Mouse (Mus musculus): ENCODE results near the gene Trim63. TPM values are rescaled to one million over a fixed set of nuclear protein-coding genes. Genes with fewer than 3 reads are reported as not detected.
"Not testable (repeated sequence)": the region's sequence is repeated elsewhere in the genome, so short reads cannot be mapped to it uniquely, and the experiment has no call there.

Trim63 gene
- polyA plus RNA-seq (2015; fragmentation: Nextera tagmentation; extraction: Ambion mirVana) = 0.68 and 1.0 TPM in 2 replicates

- ATAC-seq = no peak
- Histone ChIP-seq H3K27me3 (replicated peaks) (no peaks in the 10 kb centered on the region), H3K9me3 (no peaks in the 10 kb centered on the region), H3K4me2 (replicated peaks) (no peak within 1 kb of the TSS), H3K9ac (no peak within 1 kb of the TSS), H3K27ac (no peak within 1 kb of the TSS), H3K4me1 (replicated peaks) (no peaks in the 10 kb centered on the region), H3K4me3 (replicated peaks) (no peak within 1 kb of the TSS), H3K36me3 (no peaks in the 10 kb centered on the region)
- WGBS = 30% methylated on average over 11 of the region's 11 CpGs
Measured at GRCm38 (mm10) chr4:134314876-134315275, at the start of gene Trim63. TSS of gene Trim63 (plus strand) at chr4:134315120.

- no peaks in the 10 kb centered on the region for H3K4me1 ChIP-seq (replicated peaks)
- no peak overlapping the region for H3K27ac ChIP-seq
- H3K4me3 ChIP-seq (replicated peaks) = no peak overlapping the region
- no peaks in the 10 kb centered on the region for H3K9me3 ChIP-seq
- H3K27me3 ChIP-seq (replicated peaks) = no peaks in the 10 kb centered on the region
- no peaks in the 10 kb centered on the region for H3K36me3 ChIP-seq
- no peak for ATAC-seq
- WGBS = 58% methylated on average over 9 of the region's 9 CpGs
- no peak overlapping the region for H3K9ac ChIP-seq
- no peak overlapping the region for H3K4me2 ChIP-seq (replicated peaks)
Measured at GRCm38 (mm10) chr4:134265860-134266585, 48.9 kb upstream of the Trim63 start.

- Histone ChIP-seq H3K4me2 (replicated peaks) (no peak overlapping the region), H3K36me3 (no peaks in the 10 kb centered on the region), H3K9me3 (no peaks in the 10 kb centered on the region), H3K9ac (no peak overlapping the region), H3K4me3 (replicated peaks) (no peak overlapping the region), H3K4me1 (replicated peaks) (0 out of 2 replicates have a peak, but pooled peaks cover 2% of the 10 kb centered on the region), H3K27ac (no peak overlapping the region), H3K27me3 (replicated peaks) (no peaks in the 10 kb centered on the region)
- WGBS = 77% methylated on average over 19 of the region's 19 CpGs
- ATAC-seq = no peak
Measured at GRCm38 (mm10) chr4:134268102-134268655, 46.7 kb upstream of the Trim63 start.

- H3K9me3 ChIP-seq; H3K4me2 ChIP-seq (replicated peaks); ATAC-seq; H3K27me3 ChIP-seq (replicated peaks); H3K9ac ChIP-seq; H3K36me3 ChIP-seq; H3K4me1 ChIP-seq (replicated peaks); H3K4me3 ChIP-seq (replicated peaks); H3K27ac ChIP-seq: not testable (repeated sequence)
Measured at GRCm38 (mm10) chr4:134269622-134270021, 45.3 kb upstream of the Trim63 start.

- Histone ChIP-seq H3K4me1 (replicated peaks) (0 out of 2 replicates have a peak, but pooled peaks cover 2% of the 10 kb centered on the region), H3K27ac (no peak overlapping the region), H3K9me3 (no peaks in the 10 kb centered on the region), H3K4me3 (replicated peaks) (no peak overlapping the region), H3K9ac (no peak overlapping the region), H3K4me2 (replicated peaks) (no peak overlapping the region), H3K27me3 (replicated peaks) (no peaks in the 10 kb centered on the region), H3K36me3 (peaks cover 3% of the 10 kb centered on the region; the same call in 1 of the 2 replicates)
- 82% methylated on average over 7 of the region's 7 CpGs for WGBS
- ATAC-seq = no peak
Measured at GRCm38 (mm10) chr4:134271979-134272378, 42.9 kb upstream of the Trim63 start.

- 19% methylated on average over 12 of the region's 13 CpGs for WGBS
- Histone ChIP-seq H3K4me1 (replicated peaks) (0 out of 2 replicates have a peak, but pooled peaks cover 2% of the 10 kb centered on the region), H3K27me3 (replicated peaks) (no peaks in the 10 kb centered on the region), H3K36me3 (peaks cover 10% of the 10 kb centered on the region; the same call in 1 of the 2 replicates), H3K4me2 (replicated peaks) (peak overlapping the region; percentile 51), H3K9me3 (no peaks in the 10 kb centered on the region), H3K9ac (no peak overlapping the region), H3K27ac (0 out of 2 replicates have a peak overlapping the region, but pooled peaks have one; percentile 1), H3K4me3 (replicated peaks) (peak overlapping the region; percentile 11; the same call in 1 of the 2 replicates)
- peak; percentile 47; the same call in 1 of the 2 replicates for ATAC-seq
Measured at GRCm38 (mm10) chr4:134272731-134273416, 42.0 kb upstream of the Trim63 start.

- Histone ChIP-seq H3K4me1 (replicated peaks) (0 out of 2 replicates have a peak, but pooled peaks cover 2% of the 10 kb centered on the region), H3K4me2 (replicated peaks) (peak overlapping the region; percentile 51), H3K9me3 (no peaks in the 10 kb centered on the region), H3K27ac (0 out of 2 replicates have a peak overlapping the region, but pooled peaks have one; percentile 1), H3K9ac (no peak overlapping the region), H3K36me3 (peaks cover 10% of the 10 kb centered on the region), H3K27me3 (replicated peaks) (no peaks in the 10 kb centered on the region), H3K4me3 (replicated peaks) (peak overlapping the region; percentile 11; the same call in 1 of the 2 replicates)
- WGBS = 4% methylated on average over 14 of the region's 14 CpGs
- ATAC-seq = peak; percentile 85
Measured at GRCm38 (mm10) chr4:134273417-134274345, 41.2 kb upstream of the Trim63 start.

GRCm38 (mm10) chr4:134284942-134285341 lies 30.0 kb upstream of the Trim63 start:
- no peaks in the 10 kb centered on the region for H3K27me3 ChIP-seq (replicated peaks)
- no peak overlapping the region for H3K27ac ChIP-seq
- peaks cover 7% of the 10 kb centered on the region; the same call in 1 of the 2 replicates for H3K36me3 ChIP-seq
- H3K4me2 ChIP-seq (replicated peaks) = no peak overlapping the region
- H3K4me3 ChIP-seq (replicated peaks) = no peak overlapping the region
- peaks cover 13% of the 10 kb centered on the region for H3K4me1 ChIP-seq (replicated peaks)
- WGBS = 82% methylated on average over 2 of the region's 2 CpGs
- no peak for ATAC-seq
- no peaks in the 10 kb centered on the region for H3K9me3 ChIP-seq
- H3K9ac ChIP-seq = no peak overlapping the region

GRCm38 (mm10) chr4:134286226-134287167 lies 28.4 kb upstream of the Trim63 start:
- H3K9me3 ChIP-seq = no peaks in the 10 kb centered on the region
- H3K4me1 ChIP-seq (replicated peaks) = peaks cover 13% of the 10 kb centered on the region
- peak; percentile 57 for ATAC-seq
- peak overlapping the region; percentile 98 for H3K9ac ChIP-seq
- WGBS = under 1% methylated on average over 59 of the region's 59 CpGs
- peak overlapping the region; percentile 69 for H3K4me2 ChIP-seq (replicated peaks)
- peak overlapping the region; percentile 89 for H3K27ac ChIP-seq
- peaks cover 7% of the 10 kb centered on the region; the same call in 1 of the 2 replicates for H3K36me3 ChIP-seq
- peak overlapping the region; percentile 98 for H3K4me3 ChIP-seq (replicated peaks)
- no peaks in the 10 kb centered on the region for H3K27me3 ChIP-seq (replicated peaks)

GRCm38 (mm10) chr4:134287168-134287564 lies 27.8 kb upstream of the Trim63 start:
- H3K27ac ChIP-seq = peak overlapping the region; percentile 100
- H3K36me3 ChIP-seq = peaks cover 4% of the 10 kb centered on the region; the same call in 1 of the 2 replicates
- peak overlapping the region; percentile 98 for H3K4me3 ChIP-seq (replicated peaks)
- H3K27me3 ChIP-seq (replicated peaks) = no peaks in the 10 kb centered on the region
- under 1% methylated on average over 46 of the region's 59 CpGs for WGBS
- peak overlapping the region; percentile 99 for H3K9ac ChIP-seq
- H3K4me1 ChIP-seq (replicated peaks) = peaks cover 13% of the 10 kb centered on the region
- ATAC-seq = peak; percentile 94
- H3K4me2 ChIP-seq (replicated peaks) = peak overlapping the region; percentile 69
- no peaks in the 10 kb centered on the region for H3K9me3 ChIP-seq
